Mouse (Mus musculus): ENCODE measurements around the gene Ccdc167. TPM values are rescaled to one million over a fixed set of nuclear protein-coding genes. Genes with fewer than 3 reads are reported as not detected.

The Ccdc167 gene
- polyA plus RNA-seq, 1 experiment = 14.5 TPM

DNA sequence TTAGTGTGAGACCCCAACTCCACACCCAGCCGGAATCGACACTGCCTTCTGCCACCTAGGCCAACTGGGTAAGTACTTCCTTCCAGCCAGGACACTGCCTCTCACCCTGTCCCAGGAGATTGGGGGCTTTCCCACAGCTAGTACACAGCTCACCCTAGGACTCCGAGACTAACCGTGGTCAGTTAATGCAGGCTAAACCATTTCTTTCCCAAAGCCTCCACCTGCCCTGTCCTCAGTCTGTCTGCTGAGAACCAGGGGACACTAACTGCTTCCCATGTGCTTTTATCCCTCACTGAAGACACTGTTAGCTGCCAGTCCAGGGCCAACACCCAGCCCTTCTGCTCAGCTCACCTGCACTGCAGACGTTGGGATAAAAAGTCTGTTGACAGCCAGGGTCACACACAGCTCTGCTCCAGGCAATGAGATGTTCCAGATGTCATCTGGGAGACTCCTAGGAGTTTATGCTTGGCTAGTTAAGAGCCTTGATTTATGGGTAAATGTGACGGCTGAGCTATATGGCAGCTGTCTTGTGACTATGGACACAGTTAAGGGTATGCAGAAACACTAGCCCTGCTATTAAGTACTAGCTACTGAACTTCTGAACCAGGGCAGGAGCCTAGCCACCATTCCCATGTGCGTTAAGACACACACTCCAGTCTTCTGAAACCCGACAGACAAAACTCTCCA lies 5.0 kb downstream of the Ccdc167 start:
- H3K27me3 ChIP-seq (ENCODE audit: control insufficient read depth, insufficient read depth, low read length, poor library complexity, severe bottlenecking) = no peaks in the 10 kb centered on the region
- TF ChIP-seq CTCF (IDR thresholded peaks at IDR 0.05; ENCODE audit: low read depth, low read length) (no peak), EP300 (IDR thresholded peaks at IDR 0.05; ENCODE audit: insufficient read depth, low read depth, low read length) (no peak), POLR2A (IDR thresholded peaks at IDR 0.05; ENCODE audit: insufficient read depth, low read length) (no peak)
- H3K27ac ChIP-seq (ENCODE audit: insufficient read depth, low read length) = no peak overlapping the region
- H3K9me3 ChIP-seq (replicated peaks; ENCODE audit: control insufficient read depth, insufficient read depth, low read length, poor library complexity, severe bottlenecking) = no peaks in the 10 kb centered on the region
- H3K4me3 ChIP-seq (ENCODE audit: low read depth, low read length) = no peak overlapping the region
- H3K4me1 ChIP-seq (ENCODE audit: control insufficient read depth, insufficient read depth, low read length) = peaks cover 3% of the 10 kb centered on the region
- no peak overlapping the region for H3K9ac ChIP-seq (ENCODE audit: low read depth, poor library complexity, severe bottlenecking)
- no peaks in the 10 kb centered on the region for H3K36me3 ChIP-seq (ENCODE audit: control insufficient read depth, insufficient read depth, low read length, poor library complexity, severe bottlenecking)

GRCm38 (mm10) chr17:29711076-29711744 lies 5.6 kb downstream of the Ccdc167 start:
- no peak overlapping the region for H3K9ac ChIP-seq (ENCODE audit: low read depth, poor library complexity, severe bottlenecking)
- no peak overlapping the region for H3K27ac ChIP-seq (ENCODE audit: insufficient read depth, low read length)
- no peaks in the 10 kb centered on the region for H3K36me3 ChIP-seq (ENCODE audit: control insufficient read depth, insufficient read depth, low read length, poor library complexity, severe bottlenecking)
- no peaks in the 10 kb centered on the region for H3K27me3 ChIP-seq (ENCODE audit: control insufficient read depth, insufficient read depth, low read length, poor library complexity, severe bottlenecking)
- no peaks in the 10 kb centered on the region for H3K9me3 ChIP-seq (replicated peaks; ENCODE audit: control insufficient read depth, insufficient read depth, low read length, poor library complexity, severe bottlenecking)
- TF ChIP-seq CTCF (IDR thresholded peaks at IDR 0.05; ENCODE audit: low read depth, low read length) (no peak), POLR2A (IDR thresholded peaks at IDR 0.05; ENCODE audit: insufficient read depth, low read length) (no peak), EP300 (IDR thresholded peaks at IDR 0.05; ENCODE audit: insufficient read depth, low read depth, low read length) (no peak)
- H3K4me3 ChIP-seq (ENCODE audit: low read depth, low read length) = no peak overlapping the region
- peaks cover 3% of the 10 kb centered on the region for H3K4me1 ChIP-seq (ENCODE audit: control insufficient read depth, insufficient read depth, low read length)

GRCm38 (mm10) chr17:29710562-29711044 lies 6.2 kb downstream of the Ccdc167 start:
- TF ChIP-seq CTCF (IDR thresholded peaks at IDR 0.05; ENCODE audit: low read depth, low read length) (no peak), POLR2A (IDR thresholded peaks at IDR 0.05; ENCODE audit: insufficient read depth, low read length) (no peak), EP300 (IDR thresholded peaks at IDR 0.05; ENCODE audit: insufficient read depth, low read depth, low read length) (no peak)
- Histone ChIP-seq H3K4me3 (ENCODE audit: low read depth, low read length) (no peak overlapping the region), H3K9ac (ENCODE audit: low read depth, poor library complexity, severe bottlenecking) (no peak overlapping the region), H3K4me1 (ENCODE audit: control insufficient read depth, insufficient read depth, low read length) (no peaks in the 10 kb centered on the region), H3K9me3 (replicated peaks; ENCODE audit: control insufficient read depth, insufficient read depth, low read length, poor library complexity, severe bottlenecking) (no peaks in the 10 kb centered on the region), H3K27ac (ENCODE audit: insufficient read depth, low read length) (no peak overlapping the region), H3K27me3 (ENCODE audit: control insufficient read depth, insufficient read depth, low read length, poor library complexity, severe bottlenecking) (no peaks in the 10 kb centered on the region), H3K36me3 (ENCODE audit: control insufficient read depth, insufficient read depth, low read length, poor library complexity, severe bottlenecking) (no peaks in the 10 kb centered on the region)

DNA sequence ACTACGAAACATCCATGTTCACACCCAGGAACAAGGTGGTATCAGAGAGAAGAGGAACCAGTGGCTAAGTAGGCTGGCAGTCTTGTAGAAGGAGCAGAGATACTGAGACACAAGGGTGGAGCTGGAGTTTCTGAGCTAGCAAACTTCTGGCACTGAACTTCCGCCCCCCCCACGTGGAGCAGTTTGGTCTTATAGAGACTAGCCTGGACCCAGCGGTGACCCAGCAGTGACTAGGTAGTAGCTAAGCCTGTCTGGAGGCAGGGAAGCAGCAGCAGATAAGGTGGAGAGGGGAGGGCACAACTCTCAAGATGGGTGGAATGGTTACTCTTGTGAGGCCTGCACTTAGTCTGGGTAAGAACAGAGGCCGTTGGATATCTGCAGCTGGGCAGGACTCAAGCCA lies 8.1 kb downstream of the Ccdc167 start:
- Histone ChIP-seq H3K9me3 (replicated peaks; ENCODE audit: control insufficient read depth, insufficient read depth, low read length, poor library complexity, severe bottlenecking) (no peaks in the 10 kb centered on the region), H3K4me1 (ENCODE audit: control insufficient read depth, insufficient read depth, low read length) (no peaks in the 10 kb centered on the region), H3K4me3 (ENCODE audit: low read depth, low read length) (no peak overlapping the region), H3K9ac (ENCODE audit: low read depth, poor library complexity, severe bottlenecking) (no peak overlapping the region), H3K27me3 (ENCODE audit: control insufficient read depth, insufficient read depth, low read length, poor library complexity, severe bottlenecking) (no peaks in the 10 kb centered on the region), H3K27ac (ENCODE audit: insufficient read depth, low read length) (no peak overlapping the region), H3K36me3 (ENCODE audit: control insufficient read depth, insufficient read depth, low read length, poor library complexity, severe bottlenecking) (peaks cover 2% of the 10 kb centered on the region; the same call in 1 of the 2 replicates)
- no peak for TF ChIP-seq CTCF (IDR thresholded peaks at IDR 0.05; ENCODE audit: low read depth, low read length)
- no peak for TF ChIP-seq EP300 (IDR thresholded peaks at IDR 0.05; ENCODE audit: insufficient read depth, low read depth, low read length)
- no peak for TF ChIP-seq POLR2A (IDR thresholded peaks at IDR 0.05; ENCODE audit: insufficient read depth, low read length)

DNA sequence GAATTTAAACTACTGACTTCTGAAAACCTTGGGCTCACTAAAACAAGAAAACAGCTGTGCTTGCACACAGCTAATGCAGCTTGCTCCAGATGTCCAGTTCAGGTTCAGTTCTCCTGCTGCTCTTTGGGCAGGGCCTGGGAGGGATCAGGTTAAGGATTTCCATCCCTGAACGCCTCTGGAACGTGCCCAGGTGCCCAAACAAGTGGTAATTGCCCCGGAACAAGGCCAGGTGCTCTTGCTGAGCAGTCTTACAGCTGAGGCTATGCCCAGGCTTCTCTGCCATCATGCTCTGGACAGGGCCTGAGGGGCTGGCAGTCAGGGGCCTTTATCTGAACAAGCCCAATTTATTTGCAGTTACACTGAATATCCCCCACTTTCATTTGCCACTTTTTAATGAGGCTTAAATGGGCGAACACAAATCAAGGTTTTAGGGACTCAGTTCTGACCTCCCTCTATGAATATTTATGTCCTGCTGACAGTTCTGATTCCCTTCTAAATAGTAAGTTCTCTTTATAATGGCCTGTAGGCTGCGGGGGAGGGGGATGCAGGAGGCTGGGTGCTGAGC lies 9.8 kb downstream of the Ccdc167 start:
- Histone ChIP-seq H3K27me3 (ENCODE audit: control insufficient read depth, insufficient read depth, low read length, poor library complexity, severe bottlenecking) (no peaks in the 10 kb centered on the region), H3K27ac (ENCODE audit: insufficient read depth, low read length) (no peak overlapping the region), H3K4me3 (ENCODE audit: low read depth, low read length) (no peak overlapping the region), H3K9ac (ENCODE audit: low read depth, poor library complexity, severe bottlenecking) (no peak overlapping the region), H3K9me3 (replicated peaks; ENCODE audit: control insufficient read depth, insufficient read depth, low read length, poor library complexity, severe bottlenecking) (no peaks in the 10 kb centered on the region), H3K36me3 (ENCODE audit: control insufficient read depth, insufficient read depth, low read length, poor library complexity, severe bottlenecking) (peaks cover 5% of the 10 kb centered on the region; the same call in 1 of the 2 replicates), H3K4me1 (ENCODE audit: control insufficient read depth, insufficient read depth, low read length) (no peaks in the 10 kb centered on the region)
- no peak for TF ChIP-seq POLR2A (IDR thresholded peaks at IDR 0.05; ENCODE audit: insufficient read depth, low read length)
- no peak for TF ChIP-seq EP300 (IDR thresholded peaks at IDR 0.05; ENCODE audit: insufficient read depth, low read depth, low read length)
- TF ChIP-seq CTCF (IDR thresholded peaks at IDR 0.05; ENCODE audit: low read depth, low read length) = no peak

All from ES-Bruce4 (cell line).